Mouse (Mus musculus) ES-Bruce4 (cell line): ENCODE data around the gene Sprr2a1. TPM values are rescaled to one million over a fixed set of nuclear protein-coding genes. Genes with fewer than 3 reads are reported as not detected.
"Not testable (repeated sequence)": the region's sequence is repeated elsewhere in the genome, so short reads cannot be mapped to it uniquely, and the experiment has no call there.

Experiments used
- H3K27ac ChIP-seq: 2 replicates; pipeline ENCODE4 v1.5.1; 2012; ENCODE audit warnings: low read length, inconsistent platforms; ENCODE audit not compliant: insufficient read depth
- H3K27me3 ChIP-seq: 2 replicates; pipeline ENCODE4 v1.6.1; 2012; ENCODE audit warnings: mild to moderate bottlenecking, low read length, inconsistent platforms; ENCODE audit not compliant: control insufficient read depth, poor library complexity, insufficient read depth, severe bottlenecking
- H3K36me3 ChIP-seq: 2 replicates; pipeline ENCODE4 v1.6.1; 2012; ENCODE audit warnings: inconsistent platforms, mild to moderate bottlenecking, low read length, moderate library complexity; ENCODE audit not compliant: control insufficient read depth, poor library complexity, insufficient read depth, severe bottlenecking
- H3K4me1 ChIP-seq: one replicate; pipeline ENCODE4 v1.8.1; 2011; ENCODE audit warnings: low read length; ENCODE audit not compliant: control insufficient read depth, insufficient read depth
- H3K4me3 ChIP-seq: 2 replicates; pipeline ENCODE4 v1.5.1; 2011; ENCODE audit warnings: low read depth, mild to moderate bottlenecking, low read length
- H3K9ac ChIP-seq: 2 replicates; pipeline ENCODE4 v1.6.1; 2012; ENCODE audit warnings: low read depth, mild to moderate bottlenecking, inconsistent platforms; ENCODE audit not compliant: poor library complexity, severe bottlenecking
- H3K9me3 ChIP-seq: replicated peaks from 2 replicates; pipeline ENCODE4 v1.6.1; 2012; ENCODE audit warnings: mild to moderate bottlenecking, low read length, inconsistent platforms; ENCODE audit not compliant: control insufficient read depth, poor library complexity, insufficient read depth, severe bottlenecking
- polyA plus RNA-seq: library from polyadenylated mRNA; stranded (reverse); fragments of >200 nt; gene quantifications from 2 replicates; pipeline ENCODE4 v1.2.4, GENCODE M21; 2011; ENCODE audit warnings: low read depth; ENCODE audit not compliant: missing spikeins, insufficient read depth, insufficient read length

Sprr2a1 gene
- polyA plus RNA-seq, 1 experiment = 1.4 TPM

DNA sequence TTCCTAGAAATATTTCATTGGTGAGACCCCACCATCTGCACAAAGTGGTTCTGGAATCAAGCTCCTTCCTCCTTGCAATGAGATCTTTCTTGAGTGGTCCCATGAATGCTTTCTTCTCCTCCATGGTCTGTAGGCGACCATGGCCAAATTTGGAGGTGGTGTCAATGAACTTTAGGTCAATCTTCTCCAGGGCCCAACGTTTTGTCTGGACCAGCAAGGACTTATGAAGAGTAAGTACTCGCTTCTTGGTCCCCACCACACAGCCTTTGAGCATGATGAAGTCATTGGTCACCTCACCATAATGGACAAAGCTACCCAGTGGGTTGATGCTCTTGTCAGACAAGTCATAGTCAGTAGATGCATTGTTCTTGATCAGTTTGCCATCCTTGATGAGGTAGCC lies 11.8 kb downstream of the Sprr2a1 start:
- not testable (repeated sequence) for H3K27ac ChIP-seq, H3K9ac ChIP-seq, H3K9me3 ChIP-seq, H3K4me3 ChIP-seq, H3K36me3 ChIP-seq, H3K4me1 ChIP-seq, H3K27me3 ChIP-seq

DNA sequence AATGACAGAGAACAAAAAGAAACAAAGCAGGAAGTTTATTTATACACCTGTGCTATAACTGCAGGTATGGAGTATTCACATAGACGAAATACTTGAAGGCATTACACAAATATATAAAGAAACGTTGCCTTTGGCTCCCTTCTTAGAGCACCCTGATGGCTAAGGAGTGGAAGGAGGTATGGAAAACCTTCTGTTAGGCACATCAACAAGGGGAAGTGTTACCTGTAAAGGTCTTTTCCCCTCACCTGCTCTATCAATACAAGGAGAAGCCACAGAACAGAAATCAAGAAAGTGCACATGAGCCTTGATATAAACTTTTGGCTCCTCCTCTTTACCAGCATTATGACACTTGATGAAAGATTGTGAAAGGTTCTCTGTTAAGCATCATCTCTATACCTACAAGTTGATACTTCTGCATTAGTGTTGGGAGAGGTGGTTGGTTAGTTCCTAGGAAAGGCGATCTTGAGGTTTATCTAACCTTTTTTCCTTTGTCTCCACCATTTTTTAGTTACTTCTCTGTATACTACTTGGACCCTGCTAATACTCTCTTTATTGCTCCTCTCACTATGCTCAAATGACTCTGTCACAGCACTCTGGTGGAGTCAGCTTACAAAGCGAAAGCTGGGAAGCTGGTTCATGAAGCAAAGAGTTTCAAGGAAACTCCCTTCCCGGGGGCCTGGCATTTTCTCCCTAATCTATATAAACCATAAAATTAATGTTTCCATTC lies 21.0 kb downstream of the Sprr2a1 start:
- H3K4me3 ChIP-seq, H3K27me3 ChIP-seq, H3K9ac ChIP-seq, H3K4me1 ChIP-seq, H3K27ac ChIP-seq, H3K36me3 ChIP-seq, H3K9me3 ChIP-seq: not testable (repeated sequence)

DNA sequence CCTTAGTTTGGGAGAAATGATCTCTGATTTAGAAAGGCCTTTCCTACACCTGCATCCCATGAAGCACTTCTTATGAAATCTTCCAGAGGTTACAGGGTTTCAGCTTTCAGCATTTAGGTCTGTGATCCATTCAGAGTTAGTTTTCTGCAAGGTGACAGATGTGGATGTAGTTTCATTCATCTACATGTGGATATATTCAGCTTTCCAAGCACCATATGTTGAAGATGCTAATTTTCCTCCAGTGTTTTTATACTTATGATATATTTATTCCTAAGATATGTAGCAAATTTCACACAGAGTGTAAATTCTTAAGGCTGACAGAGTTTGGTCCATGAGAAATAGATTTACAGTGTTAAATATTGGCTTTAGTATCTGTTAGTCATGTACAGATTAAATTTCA lies 23.1 kb downstream of the Sprr2a1 start:
- H3K27me3 ChIP-seq, H3K9ac ChIP-seq, H3K36me3 ChIP-seq, H3K4me3 ChIP-seq, H3K9me3 ChIP-seq, H3K27ac ChIP-seq, H3K4me1 ChIP-seq: not testable (repeated sequence)

DNA sequence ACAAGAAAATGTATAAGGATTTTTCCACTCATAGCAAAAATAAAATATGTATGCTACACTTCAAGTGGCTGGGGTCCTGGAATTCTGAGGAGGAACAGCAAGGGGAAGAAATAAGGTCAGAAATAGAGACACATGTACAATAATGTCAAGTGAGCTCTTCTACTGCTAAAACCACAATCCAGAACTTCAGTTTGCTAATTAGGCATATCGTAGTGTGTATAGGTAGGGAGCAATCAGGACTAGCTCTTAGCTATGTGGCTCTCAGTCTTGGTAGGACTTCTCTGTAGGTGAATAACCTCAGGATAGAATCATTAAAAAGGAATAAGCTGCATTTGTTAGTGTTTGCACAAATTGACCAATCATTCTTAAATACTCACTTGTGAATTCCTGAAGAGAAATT lies 23.6 kb downstream of the Sprr2a1 start:
- not testable (repeated sequence) for H3K4me3 ChIP-seq, H3K9ac ChIP-seq, H3K27ac ChIP-seq, H3K27me3 ChIP-seq, H3K36me3 ChIP-seq, H3K9me3 ChIP-seq, H3K4me1 ChIP-seq

- H3K4me3 ChIP-seq, H3K27me3 ChIP-seq, H3K9me3 ChIP-seq, H3K27ac ChIP-seq, H3K36me3 ChIP-seq, H3K4me1 ChIP-seq, H3K9ac ChIP-seq: not testable (repeated sequence)
Observed at GRCm38 (mm10) chr3:92244833-92245232, 29.2 kb downstream of the Sprr2a1 start.

- H3K27ac ChIP-seq, H3K4me3 ChIP-seq, H3K9ac ChIP-seq, H3K9me3 ChIP-seq, H3K4me1 ChIP-seq, H3K36me3 ChIP-seq, H3K27me3 ChIP-seq: not testable (repeated sequence)
Observed at GRCm38 (mm10) chr3:92246245-92246644, 30.6 kb downstream of the Sprr2a1 start.

DNA sequence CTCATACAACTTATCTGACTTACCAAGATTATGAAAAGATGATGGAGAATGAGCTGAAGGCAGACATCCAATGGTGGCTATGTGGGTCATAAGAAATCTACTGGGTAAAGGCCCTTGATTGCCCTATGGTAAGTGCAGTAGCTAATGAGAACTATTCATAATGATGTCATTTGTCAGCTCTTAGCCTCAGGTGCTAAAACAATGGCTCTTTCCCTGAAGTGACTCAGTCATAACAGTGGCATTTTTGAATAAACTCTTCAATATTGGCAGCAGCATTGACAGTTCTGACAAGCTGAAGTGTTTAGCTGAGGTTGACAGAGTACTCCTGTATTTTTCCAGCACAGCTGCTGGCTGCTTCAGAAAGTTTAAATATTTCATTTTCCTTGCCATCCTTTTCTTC lies 32.9 kb downstream of the Sprr2a1 start:
- H3K9ac ChIP-seq, H3K27me3 ChIP-seq, H3K4me1 ChIP-seq, H3K27ac ChIP-seq, H3K36me3 ChIP-seq, H3K9me3 ChIP-seq, H3K4me3 ChIP-seq: not testable (repeated sequence)

DNA sequence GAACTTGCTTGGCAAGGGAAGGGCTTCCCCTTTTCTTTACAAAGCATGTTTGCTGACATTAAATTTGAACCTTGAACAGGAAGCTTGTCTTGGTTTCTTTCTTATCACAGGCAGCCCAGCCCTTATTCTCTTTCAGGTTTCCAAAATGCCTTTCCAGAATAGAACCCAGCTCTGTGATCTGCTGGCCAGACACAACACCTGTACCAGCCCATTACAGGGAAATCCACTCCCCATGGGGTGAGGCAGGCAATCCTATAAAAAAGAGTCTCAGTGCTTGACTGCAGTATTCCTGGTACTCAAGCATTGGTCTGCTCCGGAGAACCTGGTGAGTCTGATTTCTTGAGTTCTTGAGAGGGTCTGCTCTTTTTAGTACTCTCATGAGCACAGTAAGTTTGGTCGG lies 34.9 kb downstream of the Sprr2a1 start:
- H3K4me1 ChIP-seq, H3K9ac ChIP-seq, H3K36me3 ChIP-seq, H3K9me3 ChIP-seq, H3K27me3 ChIP-seq, H3K4me3 ChIP-seq, H3K27ac ChIP-seq: not testable (repeated sequence)

- not testable (repeated sequence) for H3K27me3 ChIP-seq, H3K27ac ChIP-seq, H3K9me3 ChIP-seq, H3K9ac ChIP-seq, H3K4me1 ChIP-seq, H3K4me3 ChIP-seq, H3K36me3 ChIP-seq
Observed at GRCm38 (mm10) chr3:92253860-92254259, 38.3 kb downstream of the Sprr2a1 start.

DNA sequence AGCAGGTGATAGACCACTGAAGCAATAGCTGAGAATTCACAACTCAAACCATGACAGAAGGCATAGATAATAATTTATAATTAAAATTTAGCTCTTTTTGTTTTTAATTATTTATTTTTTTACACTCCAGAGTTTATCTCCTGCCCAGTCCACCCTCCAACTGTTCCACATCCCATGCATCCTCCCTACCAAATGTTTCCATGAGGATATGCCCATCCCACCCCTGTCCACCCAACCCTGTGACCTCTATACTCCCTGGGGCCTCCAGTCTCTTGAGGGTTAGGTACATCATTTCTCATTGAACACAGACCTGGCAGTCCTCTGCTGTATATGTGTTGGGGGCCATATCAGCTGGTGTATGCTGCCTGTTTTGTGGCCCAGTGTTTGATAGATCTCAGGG lies 42.9 kb downstream of the Sprr2a1 start:
- H3K4me3 ChIP-seq, H3K36me3 ChIP-seq, H3K27me3 ChIP-seq, H3K4me1 ChIP-seq, H3K27ac ChIP-seq, H3K9ac ChIP-seq, H3K9me3 ChIP-seq: not testable (repeated sequence)
